Comparison of ENCODE assay signal across 10 mouse cellular contexts in the genomic region with DNA sequence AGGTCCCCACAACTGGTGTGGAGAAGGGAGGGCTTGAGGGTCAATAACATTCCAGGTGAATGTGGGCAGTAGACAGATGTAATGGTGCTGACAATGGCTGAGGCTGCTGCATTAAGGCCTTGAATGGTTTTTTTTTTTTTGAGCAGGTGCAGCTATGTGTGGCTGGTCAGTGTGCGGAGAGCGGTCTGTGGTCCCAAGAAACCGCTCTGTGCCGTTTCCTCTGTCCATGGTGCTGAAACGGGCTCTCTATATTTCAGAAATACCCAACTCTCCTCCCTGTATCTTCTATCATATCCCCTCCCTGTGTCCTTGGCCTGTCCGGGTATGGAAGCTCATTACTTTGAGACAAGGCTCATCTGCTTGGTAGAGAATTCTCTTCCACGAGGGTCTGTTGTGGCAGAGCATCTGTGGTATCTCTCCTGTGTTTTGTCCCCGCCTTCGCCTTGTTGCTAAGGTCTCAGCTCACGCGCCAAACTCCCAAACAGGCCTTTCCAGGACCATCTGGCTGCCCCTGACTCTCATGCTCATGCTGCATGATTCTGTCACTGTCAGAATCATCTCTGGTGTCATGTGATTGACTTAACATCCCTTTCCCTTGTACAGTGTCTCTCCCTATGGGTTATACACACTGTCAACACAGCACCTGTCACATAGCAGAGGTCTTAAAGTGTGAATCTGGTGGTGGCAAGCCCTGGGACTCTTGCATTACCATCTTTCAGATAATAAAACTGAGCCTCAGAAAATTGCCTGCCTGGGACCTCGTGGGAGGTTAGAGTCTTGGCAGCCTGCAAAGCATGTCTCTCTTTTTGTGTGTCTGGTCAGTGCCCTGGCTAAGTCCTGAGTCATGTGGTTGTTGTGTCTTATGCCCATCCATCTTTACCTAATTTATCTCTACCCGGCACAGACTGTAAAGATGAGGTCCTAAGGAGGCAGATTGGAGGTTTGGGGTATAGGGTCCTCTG.
DNase-seq lines count a peak whose midpoint lies in the region; ATAC-seq and TF ChIP-seq lines count a peak whose summit lies in the region.
"Had no signal": no experiment of that assay in that cellular context is flagged by ENCODE, and none has a peak within 500 bp of the region (broad histone marks: within the 10 kb centered on the region; RNA-seq: fewer than 3 reads in every experiment).

No protein-coding gene starts in this region.

- H3K4me3 ChIP-seq in lung, adult 2 months (replicated peaks; ENCODE audit: extremely low read depth, low read depth, low read length): no peak overlapping the region
- no peak overlapping the region for H3K4me3 ChIP-seq in embryonic facial prominence, embryonic 11.5 days (ENCODE audit: low read depth, low read length)
- H3K4me3 ChIP-seq: embryonic facial prominence, embryonic 15.5 days; lung, embryonic 15.5 days had no signal

- H3K4me1 ChIP-seq in lung, adult 2 months (ENCODE audit: control insufficient read depth, insufficient read depth, low read length): no peaks in the 10 kb centered on the region
- H3K4me1 ChIP-seq in embryonic facial prominence, embryonic 11.5 days (ENCODE audit: control insufficient read depth, insufficient read depth, low read length): no peaks in the 10 kb centered on the region
- H3K4me1 ChIP-seq: lung, embryonic 15.5 days had no signal

- TF ChIP-seq POLR2A in lung, adult 2 months (IDR thresholded peaks at IDR 0.05; ENCODE audit: borderline replicate concordance, extremely low read depth, low read depth, low read length): no peak

- no peaks in the 10 kb centered on the region for H3K27me3 ChIP-seq in embryonic facial prominence, embryonic 11.5 days (ENCODE audit: control insufficient read depth, insufficient read depth, low read length)
- H3K27me3 ChIP-seq: embryonic facial prominence, embryonic 15.5 days; lung, embryonic 15.5 days had no signal

- no peak overlapping the region for H3K4me2 ChIP-seq in embryonic facial prominence, embryonic 11.5 days (ENCODE audit: low read depth, low read length)
- H3K4me2 ChIP-seq: embryonic facial prominence, embryonic 15.5 days; lung, embryonic 15.5 days had no signal

- DNase-seq in cerebellum, postnatal 10 days: peak; percentile 86 to 88
- DNase-seq in cerebellum, adult 11 months: no peak
- DNase-seq in lung, adult 2 months: peak; percentile 7
- DNase-seq in lung, postnatal 25 days (ENCODE audit: low spot score): no peak
- peak; percentile 86 for DNase-seq in embryonic facial prominence, embryonic 11.5 days (ENCODE audit: low spot score)
- peak; percentile 83 for DNase-seq in mesoderm, embryonic 11.5 days (ENCODE audit: low read depth, low spot score)
- DNase-seq in left cerebral cortex, adult 11 months (ENCODE audit: low spot score): no peak
- DNase-seq in cerebellum, adult 9-11 months: no peak

- H3K27ac ChIP-seq in embryonic facial prominence, embryonic 11.5 days (replicated peaks; ENCODE audit: low read depth, low read length): no peak overlapping the region
- H3K27ac ChIP-seq: embryonic facial prominence, embryonic 15.5 days; lung, embryonic 15.5 days had no signal

- no peak overlapping the region for H3K9ac ChIP-seq in embryonic facial prominence, embryonic 11.5 days (replicated peaks; ENCODE audit: low read length)
- H3K9ac ChIP-seq: embryonic facial prominence, embryonic 15.5 days; lung, embryonic 15.5 days had no signal

- H3K9me3 ChIP-seq in embryonic facial prominence, embryonic 11.5 days (replicated peaks; ENCODE audit: control insufficient read depth, low read length): no peaks in the 10 kb centered on the region
- H3K9me3 ChIP-seq: embryonic facial prominence, embryonic 15.5 days; lung, embryonic 15.5 days had no signal

- no peak for ATAC-seq in embryonic facial prominence, embryonic 11.5 days (replicated peaks; ENCODE audit: insufficient number of reproducible peaks, low FRiP score, low TSS enrichment, low read depth)

- 44% methylated on average over 13 of the region's 13 CpGs for WGBS in lung, adult 2 months
- 42% methylated on average over 13 of the region's 13 CpGs for WGBS in embryonic facial prominence, embryonic 11.5 days

- no peak for TF ChIP-seq CTCF in lung, adult 2 months (IDR thresholded peaks at IDR 0.05; ENCODE audit: insufficient read depth, low read length)

- H3K36me3 ChIP-seq in embryonic facial prominence, embryonic 11.5 days (replicated peaks; ENCODE audit: control insufficient read depth, insufficient read depth, low read depth, low read length): no peaks in the 10 kb centered on the region
- H3K36me3 ChIP-seq: embryonic facial prominence, embryonic 15.5 days; lung, embryonic 15.5 days had no signal

Comparison
In these comparisons a context has a peak if more than half of its experiments do, and no peak if none do; other contexts are left out.
1. DNase-seq: peak in cerebellum, postnatal 10 days (2 of 2), lung, adult 2 months (single experiment), embryonic facial prominence, embryonic 11.5 days (single experiment) and mesoderm, embryonic 11.5 days (single experiment); none in cerebellum, adult 11 months (single experiment), lung, postnatal 25 days (single experiment), left cerebral cortex, adult 11 months (single experiment) and cerebellum, adult 9-11 months (single experiment).